Mouse (Mus musculus) forebrain, embryonic 11.5 days (tissue): ENCODE data around the gene Slc25a12. TPM values are rescaled to one million over a fixed set of nuclear protein-coding genes. Genes with fewer than 3 reads are reported as not detected.

Source experiments
- ATAC-seq: fragments of 200-750 bp; cut with Nextera tagmentation; replicated peaks from 2 replicates; pipeline ENCODE4 v1.8.0; 2017; ENCODE audit warnings: moderate TSS enrichment; ENCODE audit not compliant: low FRiP score
- DNase-seq: peaks from one replicate; pipeline ENCODE4 v3.0.0-alpha.2; 2017; ENCODE audit warnings: low spot score
- H3K27ac ChIP-seq: fragments of 300-500 bp; sonication (generic); 2 replicates; pipeline ENCODE4 v1.5.1; 2014; ENCODE audit warnings: low read depth, low read length
- H3K27me3 ChIP-seq: fragments of 300-500 bp; sonication (generic); 2 replicates; pipeline ENCODE4 v1.6.1; 2014; ENCODE audit warnings: mild to moderate bottlenecking, low read length, mixed read lengths; ENCODE audit not compliant: control insufficient read depth, insufficient read depth
- H3K36me3 ChIP-seq: fragments of 300-500 bp; sonication (generic); 2 replicates; pipeline ENCODE4 v1.6.1; 2014; ENCODE audit warnings: mild to moderate bottlenecking, low read length, moderate library complexity, mixed read lengths; ENCODE audit not compliant: control insufficient read depth, insufficient read depth
- H3K4me1 ChIP-seq: fragments of 300-500 bp; sonication (generic); replicated peaks from 2 replicates; pipeline ENCODE4 v1.6.1; 2014; ENCODE audit warnings: low read length, mixed read lengths; ENCODE audit not compliant: control insufficient read depth, insufficient read depth
- H3K4me2 ChIP-seq: fragments of 300-500 bp; sonication (generic); 2 replicates; pipeline ENCODE4 v1.6.1; 2014; ENCODE audit warnings: low read depth, mild to moderate bottlenecking, low read length, moderate library complexity, mixed read lengths; ENCODE audit not compliant: severe bottlenecking
- H3K4me3 ChIP-seq: fragments of 300-500 bp; sonication (generic); 2 replicates; pipeline ENCODE4 v1.5.1; 2014; ENCODE audit warnings: low read depth, low read length
- H3K9ac ChIP-seq: fragments of 300-500 bp; sonication (generic); 2 replicates; pipeline ENCODE4 v1.6.1; 2014; ENCODE audit warnings: low read length
- H3K9me3 ChIP-seq: fragments of 300-500 bp; sonication (generic); 2 replicates; pipeline ENCODE4 v1.6.1; 2016; ENCODE audit warnings: low read length, mixed read lengths; ENCODE audit not compliant: control insufficient read depth
- WGBS: fragments of 180-500 bp; shearing (Covaris S2); extraction: QIAGEN DNeasy Blood & Tissue Kit; methylation state at CpG from one replicate; pipeline ENCODE4 v1.1.7; 2014; 5-methylcytosine and 5-hydroxymethylcytosine counted together
- polyA plus RNA-seq: library from polyadenylated mRNA; unstranded; fragments of >200 nt; fragmentation: Nextera tagmentation; extraction: Ambion mirVana; gene quantifications from 2 replicates; pipeline ENCODE4 v1.2.1, GENCODE M21; 2014

The Slc25a12 gene
- polyA plus RNA-seq, 1 experiment from 2014 or later = 50.6 TPM

DNA sequence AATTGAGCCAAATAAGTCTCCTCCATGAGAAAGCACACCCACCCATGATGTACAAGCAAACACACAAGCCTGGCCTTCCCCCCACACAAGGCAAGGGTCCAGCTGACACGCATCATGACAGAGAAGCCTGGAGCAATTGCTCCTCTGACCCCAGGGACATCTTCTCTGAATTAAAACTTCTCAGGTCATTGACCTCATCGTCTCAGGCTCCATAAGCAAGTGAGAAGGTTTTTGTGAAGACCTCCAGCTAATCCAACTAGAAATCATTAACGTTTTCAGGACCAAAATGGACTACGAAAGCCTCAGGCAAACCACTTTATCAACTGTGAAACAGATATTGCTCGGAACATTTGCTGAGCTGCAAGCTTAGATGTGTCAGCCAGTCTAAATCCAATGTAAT lies 76.0 kb downstream of the Slc25a12 start:
- no peaks in the 10 kb centered on the region; the same call in 1 of the 2 replicates for H3K36me3 ChIP-seq
- H3K4me2 ChIP-seq = no peak overlapping the region
- H3K27ac ChIP-seq = no peak overlapping the region
- H3K9me3 ChIP-seq = no peaks in the 10 kb centered on the region
- no peak for ATAC-seq
- 59% methylated on average over 5 of the region's 5 CpGs for WGBS
- H3K27me3 ChIP-seq = no peaks in the 10 kb centered on the region
- H3K4me3 ChIP-seq = no peak overlapping the region
- no peaks in the 10 kb centered on the region; the same call in 1 of the 2 replicates for H3K4me1 ChIP-seq
- DNase-seq = no peak
- no peak overlapping the region for H3K9ac ChIP-seq

DNA sequence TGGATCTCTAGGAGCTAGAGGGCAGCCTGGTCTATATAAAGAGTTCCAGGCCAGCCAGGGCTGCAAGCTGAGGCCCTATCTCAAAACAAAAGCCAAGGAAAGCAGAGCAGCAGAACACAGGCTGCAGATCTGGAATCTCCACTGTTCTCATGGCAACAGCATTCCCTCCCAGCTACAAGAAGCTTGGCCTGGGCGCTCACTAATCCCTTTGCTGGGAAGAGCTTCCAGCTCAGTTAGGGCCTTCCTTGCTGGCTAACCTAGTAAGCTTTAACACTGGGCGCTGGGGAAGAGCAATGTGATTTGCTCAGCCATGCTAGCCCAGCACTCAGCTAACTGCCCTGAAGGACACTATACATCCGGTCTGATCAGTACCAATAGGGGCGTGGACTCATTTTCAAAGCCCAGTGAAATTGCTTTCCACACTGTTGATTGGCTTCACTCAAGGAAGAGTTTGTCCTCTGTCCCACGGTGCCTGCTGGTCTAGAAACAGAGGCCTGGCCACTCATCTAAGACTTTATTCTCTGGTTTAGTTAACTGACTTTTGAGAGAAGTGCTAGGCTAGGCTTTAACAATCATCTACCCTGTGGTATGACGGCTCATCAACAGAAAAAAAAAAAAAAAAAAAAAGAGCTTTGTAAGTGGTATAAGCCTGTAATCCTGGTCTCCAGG lies 77.3 kb downstream of the Slc25a12 start:
- Histone ChIP-seq H3K4me3 (no peak overlapping the region), H3K36me3 (no peaks in the 10 kb centered on the region; the same call in 1 of the 2 replicates), H3K9ac (no peak overlapping the region), H3K27ac (peak overlapping the region; percentile 31; the same call in 1 of the 2 replicates), H3K27me3 (no peaks in the 10 kb centered on the region), H3K4me1 (no peaks in the 10 kb centered on the region; the same call in 1 of the 2 replicates), H3K9me3 (no peaks in the 10 kb centered on the region), H3K4me2 (no peak overlapping the region)
- no peak; the same call in 1 of the 2 replicates for ATAC-seq
- DNase-seq = peak; percentile 55
- WGBS = 38% methylated on average over 6 of the region's 6 CpGs

DNA sequence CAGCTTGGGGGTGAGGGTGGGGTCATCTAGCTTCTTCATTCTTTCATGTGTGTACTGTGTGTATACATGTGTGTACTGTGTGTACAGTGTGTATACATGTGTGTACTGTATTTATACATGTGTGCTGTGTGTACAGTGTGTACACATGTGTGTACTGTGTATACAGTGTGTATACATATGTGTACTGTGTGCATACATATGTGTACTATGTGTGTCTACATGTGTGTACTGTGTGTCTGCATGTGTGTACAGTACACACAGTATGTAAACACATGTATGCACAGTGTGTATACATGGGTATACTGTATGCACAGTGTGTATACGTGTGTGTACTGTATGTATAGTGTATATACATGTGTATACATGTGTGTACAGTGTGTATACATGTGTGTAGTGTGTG lies 85.6 kb downstream of the Slc25a12 start:
- ATAC-seq = no peak
- Histone ChIP-seq H3K27ac (no peak overlapping the region), H3K4me2 (no peak overlapping the region), H3K9ac (no peak overlapping the region), H3K4me1 (no peaks in the 10 kb centered on the region), H3K4me3 (no peak overlapping the region), H3K9me3 (no peaks in the 10 kb centered on the region), H3K27me3 (no peaks in the 10 kb centered on the region), H3K36me3 (peaks cover 4% of the 10 kb centered on the region)
- DNase-seq = no peak
- WGBS = 92% methylated on average over 1 of the region's 1 CpGs

DNA sequence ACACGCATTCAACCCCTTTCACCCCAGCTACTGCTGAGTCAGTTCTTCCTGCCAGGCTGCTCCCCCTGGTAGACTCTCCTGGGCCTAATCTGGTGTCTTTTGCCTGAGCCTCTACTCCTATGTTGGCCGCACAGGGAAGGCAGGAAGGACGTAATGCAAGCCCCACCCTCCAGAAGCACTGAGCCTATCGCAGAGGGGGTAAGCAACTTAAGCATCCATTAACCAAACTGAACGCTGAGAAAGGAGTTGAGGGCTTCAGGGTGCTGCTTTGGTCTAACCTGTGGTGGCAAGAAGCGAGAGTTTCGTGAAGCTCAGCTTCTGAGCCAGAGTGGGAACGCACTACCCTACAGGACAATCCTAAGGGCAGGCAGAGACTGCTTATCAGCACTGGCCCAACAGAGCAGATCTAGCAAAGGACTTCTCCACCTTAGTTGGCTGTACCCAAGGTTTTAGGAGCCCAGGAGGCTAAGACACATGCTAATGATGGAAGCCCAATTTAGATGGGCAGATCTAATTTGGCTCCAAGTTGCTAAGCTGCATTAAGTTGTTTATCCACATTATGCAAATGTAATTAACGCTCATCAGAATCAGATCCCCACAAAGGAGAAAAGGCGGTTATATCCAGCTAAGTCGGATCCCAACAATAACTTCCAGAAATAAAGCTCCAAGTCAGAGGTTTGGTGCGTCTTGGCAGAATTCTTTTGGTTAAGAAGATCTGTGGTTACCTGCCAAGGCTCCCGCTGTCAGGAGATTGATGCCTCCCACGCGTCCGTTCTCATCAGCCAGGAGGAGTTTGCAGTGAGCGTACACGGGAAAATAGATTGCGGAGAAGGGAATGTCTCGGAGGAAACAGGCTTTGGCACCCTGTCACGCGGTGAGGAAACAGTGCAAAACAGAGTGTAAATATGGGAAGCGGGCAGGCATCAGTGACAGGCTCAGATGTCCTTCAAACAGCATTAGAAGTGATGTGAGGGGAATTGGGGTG lies 88.5 kb downstream of the Slc25a12 start:
- Histone ChIP-seq H3K27me3 (no peaks in the 10 kb centered on the region), H3K9me3 (no peaks in the 10 kb centered on the region), H3K4me3 (no peak overlapping the region), H3K27ac (no peak overlapping the region), H3K36me3 (peaks cover 4% of the 10 kb centered on the region), H3K4me1 (no peaks in the 10 kb centered on the region), H3K9ac (no peak overlapping the region), H3K4me2 (no peak overlapping the region)
- ATAC-seq (no peak), DNase-seq (no peak)
- WGBS = 82% methylated on average over 23 of the region's 23 CpGs

DNA sequence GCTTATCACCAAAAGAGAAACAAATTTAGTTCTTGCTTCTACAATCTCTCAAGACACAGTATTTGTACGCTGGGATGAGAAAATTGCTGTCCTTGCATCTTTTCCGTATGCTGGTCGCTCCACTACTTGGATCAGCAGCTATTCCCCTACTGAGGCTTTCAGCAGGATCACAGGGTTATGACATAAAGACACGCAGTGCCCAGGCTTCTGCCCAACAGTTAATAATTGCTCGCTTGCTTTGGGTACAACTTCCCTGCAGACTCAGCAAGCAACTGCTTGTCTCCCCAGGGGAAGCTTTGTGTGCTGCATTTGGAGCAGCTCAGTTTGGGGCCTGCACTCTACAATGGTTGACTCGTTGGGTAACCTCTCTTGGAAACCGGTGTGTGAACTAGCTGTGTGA lies 91.8 kb downstream of the Slc25a12 start:
- H3K9ac ChIP-seq = no peak overlapping the region
- H3K9me3 ChIP-seq = no peaks in the 10 kb centered on the region
- DNase-seq (no peak), ATAC-seq (no peak)
- no peak overlapping the region for H3K4me3 ChIP-seq
- no peaks in the 10 kb centered on the region for H3K36me3 ChIP-seq
- no peak overlapping the region for H3K27ac ChIP-seq
- no peak overlapping the region for H3K4me2 ChIP-seq
- no peaks in the 10 kb centered on the region for H3K27me3 ChIP-seq
- no peaks in the 10 kb centered on the region for H3K4me1 ChIP-seq
- WGBS = 81% methylated on average over 7 of the region's 7 CpGs

DNA sequence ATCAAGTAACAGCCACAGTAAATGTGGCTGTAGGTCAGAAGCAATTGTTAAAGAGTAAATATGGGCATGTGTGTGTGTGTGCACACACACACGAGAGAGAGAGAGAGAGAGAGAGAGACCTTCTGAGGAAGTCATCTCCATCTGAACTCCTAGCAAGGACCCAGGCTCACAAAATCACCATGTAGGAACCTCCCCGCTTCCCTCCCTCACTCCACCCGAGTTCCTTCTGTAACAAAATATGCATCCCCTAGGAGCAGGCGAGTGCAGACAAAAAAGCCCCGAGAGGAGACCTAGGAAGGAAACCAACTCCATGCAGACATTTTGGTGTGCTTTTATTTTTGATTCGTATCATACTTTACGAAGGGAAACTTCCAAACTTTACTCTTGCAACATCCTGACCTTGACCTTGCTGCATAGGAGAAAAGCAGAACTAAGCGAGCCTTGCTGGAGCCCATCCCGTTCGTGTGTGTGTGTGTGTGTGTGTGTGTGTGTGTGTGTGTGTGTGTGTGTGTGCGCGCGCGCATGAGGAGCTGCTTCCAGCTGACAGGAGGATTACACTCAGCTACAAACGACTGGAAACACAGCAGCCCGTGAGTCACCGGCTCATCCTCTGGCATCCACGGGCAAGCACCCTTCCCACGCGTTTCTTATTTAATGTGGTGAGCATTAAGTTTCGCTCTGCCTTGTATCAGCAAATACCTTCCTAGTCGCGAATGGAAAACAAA lies 93.4 kb downstream of the Slc25a12 start:
- Histone ChIP-seq H3K27me3 (no peaks in the 10 kb centered on the region), H3K4me3 (no peak overlapping the region), H3K9me3 (no peaks in the 10 kb centered on the region), H3K36me3 (no peaks in the 10 kb centered on the region), H3K4me1 (no peaks in the 10 kb centered on the region), H3K4me2 (no peak overlapping the region), H3K27ac (no peak overlapping the region), H3K9ac (no peak overlapping the region)
- ATAC-seq = no peak
- no peak for DNase-seq
- WGBS = 75% methylated on average over 23 of the region's 23 CpGs

DNA sequence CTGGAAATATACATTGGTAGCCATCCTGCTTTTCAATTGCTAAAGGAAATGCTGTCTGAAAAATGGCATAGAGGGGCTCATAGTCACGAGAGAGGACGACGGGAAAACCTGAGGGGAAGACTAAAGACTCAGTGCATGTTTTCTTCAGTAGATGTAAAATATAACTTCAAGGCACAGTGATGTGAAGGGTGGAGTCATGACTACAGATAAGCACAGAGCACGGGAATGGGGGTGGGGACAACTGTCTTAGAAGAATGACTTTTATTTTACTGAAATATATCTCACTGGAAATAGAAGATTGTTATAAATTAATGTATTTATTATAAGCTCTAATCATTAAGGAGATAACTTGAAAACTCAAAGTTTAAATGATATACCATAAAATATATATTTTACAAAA lies 97.5 kb downstream of the Slc25a12 start:
- H3K9ac ChIP-seq = no peak overlapping the region
- H3K27ac ChIP-seq = no peak overlapping the region
- no peak overlapping the region for H3K4me2 ChIP-seq
- no peak for ATAC-seq
- H3K9me3 ChIP-seq = no peaks in the 10 kb centered on the region
- peaks cover 8% of the 10 kb centered on the region for H3K36me3 ChIP-seq
- no peak for DNase-seq
- WGBS = 79% methylated on average over 4 of the region's 4 CpGs
- H3K4me3 ChIP-seq = no peak overlapping the region
- H3K4me1 ChIP-seq = no peaks in the 10 kb centered on the region
- H3K27me3 ChIP-seq = no peaks in the 10 kb centered on the region

DNA sequence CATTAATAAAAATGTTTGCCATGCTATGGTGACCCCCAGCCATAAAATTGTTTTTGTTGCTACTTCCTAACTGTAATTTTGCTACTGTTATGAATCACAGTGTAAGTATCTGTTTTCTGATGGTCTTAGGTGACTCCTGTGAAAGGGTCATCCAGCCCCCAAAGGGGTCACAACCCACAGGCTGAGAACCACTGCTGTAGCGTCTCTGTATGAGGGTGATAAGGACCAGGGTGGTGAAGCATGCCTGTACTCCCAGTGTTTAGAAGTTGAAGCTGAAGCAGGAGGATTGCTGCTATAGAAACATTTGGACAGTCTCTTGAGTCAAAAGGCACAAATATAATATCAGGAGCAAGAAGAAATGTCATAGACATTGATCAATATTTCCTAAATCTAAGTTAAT lies 98.2 kb downstream of the Slc25a12 start:
- Histone ChIP-seq H3K36me3 (peaks cover 8% of the 10 kb centered on the region), H3K27me3 (no peaks in the 10 kb centered on the region), H3K4me1 (no peaks in the 10 kb centered on the region), H3K9me3 (no peaks in the 10 kb centered on the region), H3K4me2 (no peak overlapping the region), H3K4me3 (no peak overlapping the region), H3K27ac (no peak overlapping the region), H3K9ac (no peak overlapping the region)
- WGBS = 74% methylated on average over 1 of the region's 1 CpGs
- DNase-seq (no peak), ATAC-seq (no peak)
